Mouse (Mus musculus) midbrain, embryonic 15.5 days (tissue): ENCODE measurements at regions not wholly inside any gene's neighbourhood (a gene's known extent, or its start where the extent isn't known, plus 50 kb on each side); places are given as distances from the start of the nearest gene placed in this dataset.

Experiments used
- ATAC-seq: fragments of 200-750 bp; cut with Nextera tagmentation; replicated peaks from 2 replicates; pipeline ENCODE4 v1.8.0; 2017; ENCODE audit warnings: moderate TSS enrichment
- H3K27ac ChIP-seq: fragments of 300-500 bp; sonication (generic); 2 replicates; pipeline ENCODE4 v1.5.1; 2015; ENCODE audit warnings: mild to moderate bottlenecking, inconsistent platforms
- H3K27me3 ChIP-seq: fragments of 300-500 bp; sonication (generic); replicated peaks from 2 replicates; pipeline ENCODE4 v1.6.1; 2015; ENCODE audit warnings: inconsistent platforms
- H3K36me3 ChIP-seq: fragments of 300-500 bp; sonication (generic); replicated peaks from 2 replicates; pipeline ENCODE4 v1.6.1; 2015; ENCODE audit warnings: inconsistent platforms
- H3K4me1 ChIP-seq: fragments of 300-500 bp; sonication (generic); 2 replicates; pipeline ENCODE4 v1.6.1; 2015; ENCODE audit warnings: inconsistent platforms
- H3K4me2 ChIP-seq: fragments of 300-500 bp; sonication (generic); 2 replicates; pipeline ENCODE4 v1.6.1; 2015; ENCODE audit warnings: inconsistent platforms, mild to moderate bottlenecking, moderate library complexity
- H3K4me3 ChIP-seq: fragments of 300-500 bp; sonication (generic); 2 replicates; pipeline ENCODE4 v1.5.1; 2015; ENCODE audit warnings: mild to moderate bottlenecking, inconsistent platforms
- H3K9ac ChIP-seq: fragments of 300-500 bp; sonication (generic); 2 replicates; pipeline ENCODE4 v1.6.1; 2015; ENCODE audit warnings: mild to moderate bottlenecking, inconsistent platforms
- H3K9me3 ChIP-seq: fragments of 300-500 bp; sonication (generic); 2 replicates; pipeline ENCODE4 v1.6.1; 2016; ENCODE audit warnings: inconsistent platforms
- WGBS: fragments of 180-500 bp; shearing (Covaris S2); methylation state at CpG from one replicate; pipeline ENCODE4 v1.1.7; 2015; ENCODE audit warnings: mixed read lengths; 5-methylcytosine and 5-hydroxymethylcytosine counted together

- Histone ChIP-seq H3K36me3 (no peaks in the 10 kb centered on the region), H3K4me3 (no peak overlapping the region), H3K9me3 (no peaks in the 10 kb centered on the region), H3K27ac (no peak overlapping the region), H3K4me1 (no peaks in the 10 kb centered on the region), H3K9ac (no peak overlapping the region), H3K27me3 (no peaks in the 10 kb centered on the region), H3K4me2 (no peak overlapping the region)
- 90% methylated on average over 3 of the region's 3 CpGs for WGBS
- no peak for ATAC-seq
These were observed 184.0 kb downstream of the Sptssa start for GRCm38 (mm10) chr12:54472407-54472806.

- Histone ChIP-seq H3K9ac (no peak overlapping the region), H3K4me1 (no peaks in the 10 kb centered on the region), H3K36me3 (no peaks in the 10 kb centered on the region), H3K4me3 (no peak overlapping the region), H3K9me3 (no peaks in the 10 kb centered on the region), H3K27me3 (no peaks in the 10 kb centered on the region), H3K27ac (no peak overlapping the region), H3K4me2 (no peak overlapping the region)
- WGBS: 75% methylated on average over 2 of the region's 2 CpGs
- ATAC-seq: no peak
These were observed 188.7 kb downstream of the Sptssa start for GRCm38 (mm10) chr12:54467635-54468034.

DNA sequence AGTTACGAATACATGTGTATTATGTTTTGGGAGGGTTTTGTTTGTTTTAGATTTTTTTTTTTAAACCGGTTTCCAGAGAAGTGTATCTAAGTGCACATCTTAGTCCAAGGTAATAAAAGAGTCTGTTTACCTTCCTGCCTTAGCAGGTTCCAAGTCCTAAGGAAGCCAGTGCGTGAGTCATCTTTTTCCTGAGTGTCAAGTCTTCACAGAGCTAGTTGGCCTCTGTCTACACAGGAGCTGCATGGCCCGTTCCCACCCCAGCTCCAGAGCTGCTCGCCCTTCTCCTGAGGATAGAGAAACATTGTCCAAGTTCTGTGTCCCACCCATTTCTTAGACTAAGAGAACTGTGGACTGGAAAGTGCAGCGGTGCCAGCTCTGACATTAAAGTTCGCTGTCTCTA lies 192.6 kb downstream of the Sptssa start:
- Histone ChIP-seq H3K36me3 (no peaks in the 10 kb centered on the region), H3K27ac (no peak overlapping the region), H3K9ac (no peak overlapping the region), H3K27me3 (no peaks in the 10 kb centered on the region), H3K9me3 (no peaks in the 10 kb centered on the region), H3K4me2 (no peak overlapping the region), H3K4me3 (no peak overlapping the region), H3K4me1 (no peaks in the 10 kb centered on the region)
- no peak for ATAC-seq
- WGBS: 86% methylated on average over 7 of the region's 7 CpGs

DNA sequence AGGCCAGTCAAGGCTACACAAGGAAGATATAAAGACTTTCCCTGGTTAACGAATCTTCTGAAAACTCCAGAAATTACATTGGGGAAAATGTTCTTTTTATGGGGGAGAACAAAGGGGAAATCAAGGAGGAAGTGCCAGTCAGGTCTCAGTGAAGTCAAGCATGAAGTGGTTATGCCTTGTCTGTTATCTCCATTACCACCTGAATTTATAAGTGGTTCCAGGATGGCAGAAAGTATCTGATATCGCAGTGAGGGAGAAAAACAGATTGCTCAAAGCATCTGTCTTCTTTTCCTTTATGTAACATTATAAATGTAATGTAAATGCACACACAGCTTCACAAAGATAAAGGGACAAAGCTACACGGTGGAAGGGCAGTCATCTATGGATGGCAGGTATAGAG lies 195.0 kb downstream of the Sptssa start:
- Histone ChIP-seq H3K9ac (no peak overlapping the region), H3K4me2 (no peak overlapping the region), H3K27me3 (no peaks in the 10 kb centered on the region), H3K4me1 (no peaks in the 10 kb centered on the region), H3K36me3 (no peaks in the 10 kb centered on the region), H3K4me3 (no peak overlapping the region), H3K9me3 (no peaks in the 10 kb centered on the region), H3K27ac (no peak overlapping the region)
- no peak for ATAC-seq
- WGBS: 77% methylated on average over 3 of the region's 3 CpGs

- Histone ChIP-seq H3K9me3 (no peaks in the 10 kb centered on the region), H3K36me3 (no peaks in the 10 kb centered on the region), H3K4me2 (no peak overlapping the region), H3K27ac (no peak overlapping the region), H3K27me3 (no peaks in the 10 kb centered on the region), H3K9ac (no peak overlapping the region), H3K4me1 (no peaks in the 10 kb centered on the region), H3K4me3 (no peak overlapping the region)
- no peak for ATAC-seq
- WGBS: 77% methylated on average over 7 of the region's 7 CpGs
These were observed 196.2 kb downstream of the Sptssa start for GRCm38 (mm10) chr12:54460135-54460523.

- Histone ChIP-seq H3K4me2 (no peak overlapping the region), H3K4me3 (no peak overlapping the region), H3K9ac (no peak overlapping the region), H3K4me1 (no peaks in the 10 kb centered on the region), H3K27ac (no peak overlapping the region), H3K9me3 (no peaks in the 10 kb centered on the region), H3K36me3 (no peaks in the 10 kb centered on the region), H3K27me3 (no peaks in the 10 kb centered on the region)
- WGBS: 85% methylated on average over 11 of the region's 11 CpGs
- no peak for ATAC-seq
These were observed 196.8 kb downstream of the Sptssa start for GRCm38 (mm10) chr12:54459462-54460134.

DNA sequence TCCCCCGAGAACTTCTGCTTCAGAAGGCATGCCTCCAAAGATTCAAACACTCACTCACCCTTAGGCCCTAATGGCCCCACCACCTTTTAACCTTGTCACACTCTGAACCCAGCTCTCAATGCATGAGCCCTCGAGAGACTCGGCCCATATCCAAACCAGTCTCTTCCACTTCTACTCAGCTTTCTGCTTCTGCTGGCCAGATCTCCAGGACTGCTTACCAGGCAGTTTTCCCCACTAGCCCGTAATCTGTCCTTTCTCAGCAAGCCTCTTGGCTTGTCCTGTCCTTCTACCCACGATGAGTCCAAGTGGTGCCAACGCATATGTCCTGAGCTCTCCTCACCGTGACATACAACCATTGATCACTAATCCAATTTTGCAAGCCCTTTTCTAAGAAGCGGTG lies 199.6 kb downstream of the Sptssa start:
- Histone ChIP-seq H3K27ac (no peak overlapping the region), H3K4me2 (no peak overlapping the region), H3K9ac (no peak overlapping the region), H3K4me1 (no peaks in the 10 kb centered on the region), H3K36me3 (no peaks in the 10 kb centered on the region), H3K4me3 (no peak overlapping the region), H3K9me3 (no peaks in the 10 kb centered on the region), H3K27me3 (no peaks in the 10 kb centered on the region)
- no peak for ATAC-seq
- 86% methylated on average over 8 of the region's 8 CpGs for WGBS

- no peak overlapping the region for H3K27ac ChIP-seq
- H3K9ac ChIP-seq: no peak overlapping the region
- H3K27me3 ChIP-seq: no peaks in the 10 kb centered on the region
- H3K9me3 ChIP-seq: no peaks in the 10 kb centered on the region
- H3K4me2 ChIP-seq: no peak overlapping the region
- 88% methylated on average over 10 of the region's 10 CpGs for WGBS
- no peak overlapping the region for H3K4me3 ChIP-seq
- no peaks in the 10 kb centered on the region for H3K36me3 ChIP-seq
- no peak for ATAC-seq
- H3K4me1 ChIP-seq: no peaks in the 10 kb centered on the region
These were observed 201.8 kb downstream of the Sptssa start for GRCm38 (mm10) chr12:54454606-54455005.

- no peak for ATAC-seq
- no peak overlapping the region for H3K4me2 ChIP-seq
- 88% methylated on average over 4 of the region's 4 CpGs for WGBS
These were observed 203.0 kb downstream of the Sptssa start for GRCm38 (mm10) chr12:54453343-54453742.

GRCm38 (mm10) chr12:54450369-54450768 lies 206.0 kb downstream of the Sptssa start:
- Histone ChIP-seq H3K9ac (no peak overlapping the region), H3K27me3 (no peaks in the 10 kb centered on the region), H3K27ac (no peak overlapping the region), H3K4me1 (no peaks in the 10 kb centered on the region), H3K4me3 (no peak overlapping the region), H3K9me3 (no peaks in the 10 kb centered on the region), H3K4me2 (no peak overlapping the region), H3K36me3 (no peaks in the 10 kb centered on the region)
- WGBS: 73% methylated on average over 10 of the region's 10 CpGs
- no peak for ATAC-seq

More at GRCm38 (mm10) chr12:54453343-54453742, 203.0 kb downstream of the Sptssa start:
- H3K27ac ChIP-seq: no peak overlapping the region
- no peaks in the 10 kb centered on the region for H3K27me3 ChIP-seq
- H3K4me1 ChIP-seq: no peaks in the 10 kb centered on the region
- no peak overlapping the region for H3K9ac ChIP-seq
- H3K4me3 ChIP-seq: no peak overlapping the region
- no peaks in the 10 kb centered on the region for H3K9me3 ChIP-seq
- H3K36me3 ChIP-seq: no peaks in the 10 kb centered on the region

GRCm38 (mm10) chr12:54448221-54448620 lies 208.2 kb downstream of the Sptssa start:
- Histone ChIP-seq H3K27ac (no peak overlapping the region), H3K27me3 (no peaks in the 10 kb centered on the region), H3K4me3 (no peak overlapping the region), H3K36me3 (no peaks in the 10 kb centered on the region), H3K9ac (no peak overlapping the region), H3K4me2 (no peak overlapping the region), H3K9me3 (no peaks in the 10 kb centered on the region), H3K4me1 (no peaks in the 10 kb centered on the region)
- WGBS: 77% methylated on average over 2 of the region's 2 CpGs
- no peak for ATAC-seq

- Histone ChIP-seq H3K4me1 (no peaks in the 10 kb centered on the region), H3K9me3 (no peaks in the 10 kb centered on the region), H3K27me3 (no peaks in the 10 kb centered on the region), H3K36me3 (no peaks in the 10 kb centered on the region), H3K27ac (no peak overlapping the region), H3K4me3 (no peak overlapping the region), H3K4me2 (no peak overlapping the region), H3K9ac (no peak overlapping the region)
- ATAC-seq: no peak
- 68% methylated on average over 3 of the region's 3 CpGs for WGBS
These were observed 209.0 kb downstream of the Sptssa start for GRCm38 (mm10) chr12:54447354-54447753.

GRCm38 (mm10) chr12:54446356-54446755 lies 210.0 kb downstream of the Sptssa start:
- no peak for ATAC-seq
- WGBS: 94% methylated on average over 7 of the region's 7 CpGs
- H3K36me3 ChIP-seq: no peaks in the 10 kb centered on the region
- H3K4me1 ChIP-seq: no peaks in the 10 kb centered on the region
- H3K4me3 ChIP-seq: no peak overlapping the region
- no peaks in the 10 kb centered on the region for H3K27me3 ChIP-seq
- no peak overlapping the region for H3K4me2 ChIP-seq
- no peaks in the 10 kb centered on the region for H3K9me3 ChIP-seq
- H3K9ac ChIP-seq: no peak overlapping the region
- H3K27ac ChIP-seq: no peak overlapping the region
